Mouse (Mus musculus): ENCODE measurements at regions not wholly inside any gene's neighbourhood (a gene's known extent, or its start where the extent isn't known, plus 50 kb on each side); places are given as distances from the start of the nearest gene placed in this dataset.

GRCm38 (mm10) chr10:56783941-56784340, 406.8 kb downstream of the Gja1 start:
- Histone ChIP-seq H3K36me3 (ENCODE audit: control insufficient read depth in 1 of 2, insufficient read depth in 2 of 2, low read length in 2 of 2) (no peaks in the 10 kb centered on the region), H3K27ac (ENCODE audit: control insufficient read depth, low read depth, low read length) (no peak overlapping the region), H3K4me1 (ENCODE audit: control insufficient read depth in 1 of 2, insufficient read depth in 2 of 2, low read length in 2 of 2) (no peaks in the 10 kb centered on the region), H3K9ac (ENCODE audit: control insufficient read depth, low read depth, low read length, poor library complexity, severe bottlenecking) (no peak overlapping the region), H3K9me3 (replicated peaks; ENCODE audit: insufficient read depth, low read length) (no peaks in the 10 kb centered on the region), H3K27me3 (ENCODE audit: control insufficient read depth in 1 of 2, insufficient read depth in 2 of 2, low read length in 2 of 2) (no peaks in the 10 kb centered on the region), H3K79me2 (ENCODE audit: control insufficient read depth, insufficient read depth, low read length, poor library complexity) (no peaks in the 10 kb centered on the region), H3K4me3 (ENCODE audit: control insufficient read depth in 1 of 2, insufficient read depth in 1 of 2, low read depth in 2 of 2, low read length in 2 of 2) (no peak overlapping the region)
- no peak for TF ChIP-seq ETS1 (IDR thresholded peaks at IDR 0.05; ENCODE audit: low read depth, low read length)
- TF ChIP-seq MYC (IDR thresholded peaks at IDR 0.05; ENCODE audit: low read depth, low read length) = no peak
- TF ChIP-seq MXI1 (IDR thresholded peaks at IDR 0.05; ENCODE audit: low read depth, low read length) = no peak
- no peak for TF ChIP-seq RAD21 (IDR thresholded peaks at IDR 0.05; ENCODE audit: low read depth, low read length)
- TF ChIP-seq MYB (IDR thresholded peaks at IDR 0.05; ENCODE audit: low read depth, low read length) = no peak
- TF ChIP-seq KAT2A (conservative IDR thresholded peaks at IDR 0.05; ENCODE audit: low read depth, low read length) = no peak
- no peak for TF ChIP-seq GABPA (IDR thresholded peaks at IDR 0.05; ENCODE audit: low read depth, low read length)
- TF ChIP-seq USF2 (IDR thresholded peaks at IDR 0.05; ENCODE audit: borderline replicate concordance in 1 of 2, insufficient read depth in 1 of 2, low read depth in 1 of 2, low read length in 2 of 2) = no peak
- no peak for TF ChIP-seq CTCF (IDR thresholded peaks at IDR 0.05 in 2 of 3, conservative IDR thresholded peaks at IDR 0.05 in 1 of 3; ENCODE audit: control insufficient read depth in 1 of 3, insufficient read depth in 1 of 3, low read depth in 2 of 3, low read length in 3 of 3, poor library complexity in 1 of 3, severe bottlenecking in 1 of 3)
- TF ChIP-seq TBP (IDR thresholded peaks at IDR 0.05; ENCODE audit: low read depth, low read length) = no peak
- no peak for TF ChIP-seq MEF2A (IDR thresholded peaks at IDR 0.05; ENCODE audit: extremely low read depth, insufficient replicate concordance, low read depth, low read length, poor library complexity, severe bottlenecking)
- no peak for TF ChIP-seq ZC3H11A (IDR thresholded peaks at IDR 0.05; ENCODE audit: low read depth, low read length)
- TF ChIP-seq MAX (IDR thresholded peaks at IDR 0.05; ENCODE audit: low read length) = no peak
- TF ChIP-seq MAFK (IDR thresholded peaks at IDR 0.05; ENCODE audit: borderline replicate concordance, low read depth, low read length) = no peak
- TF ChIP-seq POLR2AphosphoS5 (IDR thresholded peaks at IDR 0.05; ENCODE audit: borderline replicate concordance, low read depth, low read length) = no peak
- TF ChIP-seq ZMIZ1 (IDR thresholded peaks at IDR 0.05; ENCODE audit: low read depth, low read length) = no peak
- TF ChIP-seq MAZ (IDR thresholded peaks at IDR 0.05; ENCODE audit: low read depth, low read length) = no peak
- no peak for TF ChIP-seq POLR2AphosphoS2 (IDR thresholded peaks at IDR 0.05; ENCODE audit: low read length)
- no peak for TF ChIP-seq TAL1 (IDR thresholded peaks at IDR 0.05; ENCODE audit: low read length)
- TF ChIP-seq RCOR1 (IDR thresholded peaks at IDR 0.05; ENCODE audit: low read depth, low read length) = no peak
- no peak for DNase-seq (ENCODE audit: low read depth, low spot score)

- Histone ChIP-seq H3K4me3 (ENCODE audit: control insufficient read depth in 1 of 2, insufficient read depth in 1 of 2, low read depth in 2 of 2, low read length in 2 of 2) (no peak overlapping the region), H3K79me2 (ENCODE audit: control insufficient read depth, insufficient read depth, low read length, poor library complexity) (no peaks in the 10 kb centered on the region), H3K9me3 (replicated peaks; ENCODE audit: insufficient read depth, low read length) (no peaks in the 10 kb centered on the region), H3K36me3 (ENCODE audit: control insufficient read depth in 1 of 2, insufficient read depth in 2 of 2, low read length in 2 of 2) (no peaks in the 10 kb centered on the region), H3K9ac (ENCODE audit: control insufficient read depth, low read depth, low read length, poor library complexity, severe bottlenecking) (no peak overlapping the region), H3K4me1 (ENCODE audit: control insufficient read depth in 1 of 2, insufficient read depth in 2 of 2, low read length in 2 of 2) (no peaks in the 10 kb centered on the region), H3K27ac (ENCODE audit: control insufficient read depth, low read depth, low read length) (no peak overlapping the region), H3K27me3 (ENCODE audit: control insufficient read depth in 1 of 2, insufficient read depth in 2 of 2, low read length in 2 of 2) (no peaks in the 10 kb centered on the region; a peak in 1 of 4 replicates)
- TF ChIP-seq ZMIZ1 (IDR thresholded peaks at IDR 0.05; ENCODE audit: low read depth, low read length) = no peak
- no peak for TF ChIP-seq CHD2 (IDR thresholded peaks at IDR 0.05; ENCODE audit: low read length)
- no peak for TF ChIP-seq GATA1 (IDR thresholded peaks at IDR 0.05; ENCODE audit: low read depth, low read length)
- TF ChIP-seq ZNF384 (IDR thresholded peaks at IDR 0.05; ENCODE audit: low read depth, low read length) = no peak
- TF ChIP-seq TCF12 (IDR thresholded peaks at IDR 0.05; ENCODE audit: low read depth, low read length) = no peak
- no peak for TF ChIP-seq E2F4 (IDR thresholded peaks at IDR 0.05; ENCODE audit: borderline replicate concordance, low read depth, low read length)
- no peak for TF ChIP-seq ETS1 (IDR thresholded peaks at IDR 0.05; ENCODE audit: low read depth, low read length)
- no peak for TF ChIP-seq TBP (IDR thresholded peaks at IDR 0.05; ENCODE audit: low read depth, low read length)
- TF ChIP-seq GABPA (IDR thresholded peaks at IDR 0.05; ENCODE audit: low read depth, low read length) = no peak
- no peak for TF ChIP-seq RCOR1 (IDR thresholded peaks at IDR 0.05; ENCODE audit: low read depth, low read length)
- TF ChIP-seq ELF1 (IDR thresholded peaks at IDR 0.05; ENCODE audit: low read depth, low read length) = no peak
- no peak for TF ChIP-seq USF1 (IDR thresholded peaks at IDR 0.05; ENCODE audit: low read depth, low read length)
- no peak for TF ChIP-seq RAD21 (IDR thresholded peaks at IDR 0.05; ENCODE audit: low read depth, low read length)
- no peak for TF ChIP-seq MYB (IDR thresholded peaks at IDR 0.05; ENCODE audit: low read depth, low read length)
- no peak for TF ChIP-seq POLR2A (IDR thresholded peaks at IDR 0.05; ENCODE audit: control insufficient read depth in 1 of 2, insufficient read depth in 1 of 2, low read depth in 1 of 2, low read length in 2 of 2, poor library complexity in 1 of 2)
- TF ChIP-seq HCFC1 (IDR thresholded peaks at IDR 0.05; ENCODE audit: low read depth, low read length) = no peak
- TF ChIP-seq CHD1 (IDR thresholded peaks at IDR 0.05; ENCODE audit: low read depth, low read length) = no peak
- DNase-seq (ENCODE audit: low read depth, low spot score) = no peak
Observed at GRCm38 (mm10) chr10:56788081-56788480, 411.0 kb downstream of the Gja1 start.
